Mouse (Mus musculus): ENCODE measurements at regions not wholly inside any gene's neighbourhood (a gene's known extent, or its start where the extent isn't known, plus 50 kb on each side); places are given as distances from the start of the nearest gene placed in this dataset.

DNA sequence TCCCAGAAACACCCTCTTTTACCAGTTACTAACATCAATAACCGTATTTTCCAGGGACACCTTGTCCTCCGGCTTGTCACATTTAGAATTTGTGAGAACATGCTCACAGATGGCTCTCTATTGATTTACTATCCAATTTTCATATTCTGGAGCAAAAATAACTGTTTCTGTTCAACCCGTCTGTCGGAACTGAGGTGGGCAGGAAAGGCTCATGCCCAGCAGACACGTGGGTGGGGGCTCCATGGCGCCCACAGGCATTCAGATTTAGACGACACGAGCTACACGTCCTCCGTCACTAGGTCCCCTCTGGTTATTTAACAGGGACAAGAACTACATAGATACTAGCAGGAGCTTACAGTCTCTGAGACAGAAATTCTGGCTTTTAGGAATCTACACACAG, 262.2 kb upstream of the Sulf2 start:
- TF ChIP-seq CTCF (IDR thresholded peaks at IDR 0.05; ENCODE audit: borderline replicate concordance, insufficient read depth, low read depth, low read length) = no peak
- no peak for TF ChIP-seq POLR2A (IDR thresholded peaks at IDR 0.05; ENCODE audit: borderline replicate concordance, insufficient read depth, low read length)
